ENCODE assay signal across 9 mouse cellular contexts in genomic region chr10:99641784-99642183, GRCm38 (mm10).
DNase-seq lines count a peak whose midpoint lies in the region; ATAC-seq and TF ChIP-seq lines count a peak whose summit lies in the region.
"Had no signal": no experiment of that assay in that cellular context is flagged by ENCODE, and none has a peak within 500 bp of the region (broad histone marks: within the 10 kb centered on the region; RNA-seq: fewer than 3 reads in every experiment).

No protein-coding gene starts in this region.

- H3K4me2 ChIP-seq in limb, embryonic 11.5 days (ENCODE audit: low read depth, severe bottlenecking) = no peak overlapping the region
- H3K4me2 ChIP-seq in stomach, embryonic 15.5 days = no peak overlapping the region

- TF ChIP-seq CTCF in cortical plate, adult 2 months (IDR thresholded peaks at IDR 0.05; ENCODE audit: extremely low read depth, insufficient read depth, low read length) = peak; percentile 86

- no peak overlapping the region for H3K27ac ChIP-seq in cortical plate, adult 2 months (ENCODE audit: insufficient read depth, low read length)
- H3K27ac ChIP-seq in limb, embryonic 11.5 days (replicated peaks; ENCODE audit: low read depth, low read length) = no peak overlapping the region
- H3K27ac ChIP-seq in stomach, embryonic 15.5 days = no peak overlapping the region

- H3K27me3 ChIP-seq in limb, embryonic 11.5 days (ENCODE audit: control insufficient read depth, insufficient read depth, low read length) = no peaks in the 10 kb centered on the region
- H3K27me3 ChIP-seq in stomach, embryonic 15.5 days (replicated peaks) = no peaks in the 10 kb centered on the region

- WGBS in limb, embryonic 11.5 days = 15% methylated on average over 11 of the region's 11 CpGs
- 8% methylated on average over 11 of the region's 11 CpGs for WGBS in stomach, embryonic 15.5 days

- intact Hi-C loops in gastrocnemius, postnatal 36 days (cut with DNase I) = loop anchor here (10.0 kb wide), 1 partner anchor 523 kb away; no protein-coding TSS in a partner anchor

- H3K9ac ChIP-seq in limb, embryonic 11.5 days (ENCODE audit: low read length) = no peak overlapping the region
- no peak overlapping the region for H3K9ac ChIP-seq in stomach, embryonic 15.5 days

- no peaks in the 10 kb centered on the region for H3K9me3 ChIP-seq in limb, embryonic 11.5 days (ENCODE audit: control insufficient read depth, low read length)
- H3K9me3 ChIP-seq in stomach, embryonic 15.5 days = no peaks in the 10 kb centered on the region

- ATAC-seq in limb, embryonic 11.5 days (ENCODE audit: insufficient number of reproducible peaks, low FRiP score, low TSS enrichment, low read depth) = 0 out of 2 replicates have a peak, but pooled peaks have one; percentile 40
- ATAC-seq in stomach, embryonic 15.5 days (ENCODE audit: insufficient read depth, low FRiP score, low read depth) = peak; percentile 60

- H3K4me1 ChIP-seq in cortical plate, adult 2 months (ENCODE audit: control insufficient read depth, insufficient read depth, low read length) = no peaks in the 10 kb centered on the region
- H3K4me1 ChIP-seq in limb, embryonic 11.5 days (ENCODE audit: control insufficient read depth, insufficient read depth, low read length) = no peaks in the 10 kb centered on the region
- no peaks in the 10 kb centered on the region for H3K4me1 ChIP-seq in stomach, embryonic 15.5 days

- H3K4me3 ChIP-seq in cortical plate, adult 2 months (ENCODE audit: insufficient read depth, low read length) = no peak overlapping the region
- no peak overlapping the region for H3K4me3 ChIP-seq in limb, embryonic 11.5 days (ENCODE audit: low read depth, low read length)
- no peak overlapping the region for H3K4me3 ChIP-seq in stomach, embryonic 15.5 days (replicated peaks)

- DNase-seq in cerebellum, adult 9-10 months = peak; percentile 12
- no peak for DNase-seq in cerebellum, adult 11-12 months
- DNase-seq in gastrocnemius, postnatal 36 days = peak; percentile 18 to 27
- peak; percentile 54 for DNase-seq in kidney, adult 18-20 months
- DNase-seq in limb, embryonic 11.5 days (ENCODE audit: low spot score) = peak; percentile 73
- DNase-seq in naive thymus-derived CD4-positive, alpha-beta T cell, adult 2 months (ENCODE audit: low read depth) = peak; percentile 22

- no peaks in the 10 kb centered on the region for H3K36me3 ChIP-seq in limb, embryonic 11.5 days (ENCODE audit: control insufficient read depth, insufficient read depth, low read length)
- H3K36me3 ChIP-seq in stomach, embryonic 15.5 days = no peaks in the 10 kb centered on the region
- H3K36me3 ChIP-seq: G1E had no signal

- no peak for TF ChIP-seq POLR2A in cortical plate, adult 2 months (IDR thresholded peaks at IDR 0.05; ENCODE audit: extremely low read depth, insufficient read depth, low read length)
